Mouse (Mus musculus) 3T3-L1 (cell line): ENCODE data around the gene Trim28.

Source experiments
- DNase-seq: peaks from one replicate; pipeline ENCODE4 v3.0.0-alpha.2; 2015; ENCODE audit warnings: low read depth, low spot score

The Trim28 gene

DNA sequence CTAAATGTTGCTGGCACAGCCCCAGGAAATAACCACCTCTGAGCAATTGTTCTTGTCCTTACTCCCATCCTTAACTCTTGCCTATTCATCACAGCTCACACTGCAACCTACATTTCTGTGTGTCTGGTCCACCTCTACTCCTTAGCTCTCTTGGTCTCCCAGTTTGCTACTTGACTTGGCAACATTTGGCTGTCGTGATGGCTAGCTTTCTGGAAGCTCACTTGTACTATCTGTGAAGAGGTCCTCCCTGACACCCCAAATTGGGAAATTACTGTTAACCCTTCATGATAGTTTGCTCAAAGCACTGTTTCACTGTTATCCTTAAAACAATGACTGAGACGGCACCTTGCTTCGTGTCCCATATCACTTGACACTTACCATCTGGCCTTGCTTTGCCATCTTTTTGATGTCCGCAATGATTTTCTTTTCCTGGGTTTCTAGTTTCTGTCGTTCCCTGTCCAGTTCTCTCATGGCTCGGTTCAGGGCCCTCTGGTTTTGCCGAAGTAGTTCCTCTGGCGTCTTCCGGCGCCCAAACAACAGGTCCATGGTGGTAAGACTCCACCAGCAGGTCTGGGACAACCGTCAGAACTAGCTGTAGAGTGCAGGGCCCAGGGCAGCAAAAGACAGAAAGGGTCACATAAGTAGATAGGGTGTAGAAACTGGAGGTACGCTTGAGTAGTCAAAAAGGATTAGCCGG, 34.7 kb downstream of the Trim28 start:
- no peak for DNase-seq

GRCm38 (mm10) chr7:13034148-13034977, 35.4 kb downstream of the Trim28 start, which contains the start of gene Chmp2a:
TSS of gene Chmp2a (minus strand) at chr7:13034807.
- peak; percentile 94 for DNase-seq

GRCm38 (mm10) chr7:13035211-13035855, 36.4 kb downstream of the Trim28 start:
- DNase-seq = no peak

DNA sequence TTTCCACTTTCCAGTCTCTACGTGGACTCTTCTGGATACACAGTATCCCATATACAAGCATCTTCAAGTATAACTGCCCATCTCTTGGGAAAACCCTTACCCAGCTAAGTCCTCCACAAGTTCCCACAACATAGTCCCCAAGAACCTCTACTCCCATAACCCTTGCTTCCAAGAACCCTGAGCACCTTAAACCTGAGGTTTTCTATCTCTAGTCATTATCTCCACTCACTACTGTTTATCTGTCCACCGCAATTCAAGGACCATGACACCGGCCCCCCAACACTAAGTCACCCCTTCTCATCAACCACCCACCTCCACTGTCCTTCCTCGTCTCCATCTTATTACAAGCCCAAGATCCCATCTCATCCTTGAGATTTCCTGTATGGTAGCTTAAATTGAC, 37.9 kb downstream of the Trim28 start:
- no peak for DNase-seq

DNA sequence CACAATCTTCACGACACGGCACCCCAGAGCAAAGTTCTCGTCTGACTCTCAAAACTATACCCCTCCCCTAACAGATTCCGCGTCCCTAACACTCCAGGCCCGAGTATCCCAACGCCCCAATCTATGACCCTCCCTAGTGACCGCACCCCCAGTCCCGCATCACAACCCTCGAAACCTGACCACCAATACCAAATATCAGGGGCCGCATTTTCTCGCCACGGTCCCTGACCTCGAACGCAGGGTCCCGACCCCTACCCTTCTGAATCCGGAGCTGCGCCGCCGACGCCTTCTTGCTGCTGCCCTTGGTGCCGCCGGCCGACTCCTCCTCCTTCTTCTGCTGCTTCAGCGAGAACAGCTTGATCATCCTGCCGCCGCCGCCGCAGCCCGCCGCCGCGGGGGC, 38.5 kb downstream of the Trim28 start:
- DNase-seq = peak; percentile 35

- DNase-seq = peak; percentile 90
Measured at GRCm38 (mm10) chr7:13037901-13038555, 39.1 kb downstream of the Trim28 start, which contains the start of gene Ube2m. TSS of gene Ube2m (minus strand) at chr7:13038275.

DNA sequence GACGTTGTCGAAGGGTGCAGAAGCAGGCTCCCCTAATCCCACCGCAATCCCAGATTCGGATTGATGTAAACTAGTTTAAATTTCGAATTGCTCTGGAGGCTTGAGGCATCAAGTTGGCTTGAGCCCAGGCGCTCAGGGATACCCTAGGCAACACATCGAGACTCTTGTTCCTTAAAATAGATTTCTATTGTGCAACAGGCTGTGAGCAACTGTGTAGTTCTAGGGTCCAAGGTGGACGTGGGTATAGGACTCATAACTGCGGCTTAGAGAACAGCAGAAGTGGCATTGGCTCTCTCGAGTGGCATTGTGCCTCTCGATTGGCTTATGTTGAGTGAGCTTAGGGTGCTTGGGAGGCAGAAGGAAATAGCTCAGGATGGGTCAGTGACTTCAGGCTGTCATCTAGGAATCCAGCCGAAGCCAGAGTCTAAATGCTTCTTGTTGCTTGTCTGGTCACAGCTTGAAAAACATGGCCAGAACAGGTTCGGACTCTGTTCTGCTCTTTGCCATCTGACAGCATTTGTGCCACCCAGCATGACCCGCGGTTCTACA, 39.8 kb downstream of the Trim28 start:
- DNase-seq = peak; percentile 59

DNA sequence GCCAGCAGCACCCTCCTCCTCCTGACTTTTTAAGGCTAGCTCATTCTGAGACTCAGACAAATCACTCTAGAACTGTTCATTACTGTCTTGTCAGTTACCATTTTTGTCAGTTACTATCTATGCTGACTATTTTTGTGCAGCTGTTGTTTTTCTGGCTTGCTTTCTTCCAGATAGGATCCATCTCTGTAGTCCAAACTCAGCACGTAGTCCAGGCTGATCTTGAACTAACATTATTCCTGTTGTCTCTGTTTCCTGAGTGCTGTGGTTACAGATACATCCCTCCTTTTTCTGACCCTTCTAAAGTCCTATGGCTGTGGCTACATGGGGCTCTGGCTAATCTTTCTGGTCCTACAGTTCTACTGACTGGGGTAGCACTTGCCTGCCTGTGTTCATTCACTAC, 40.3 kb downstream of the Trim28 start:
- DNase-seq = no peak

GRCm38 (mm10) chr7:13041256-13041655, 42.3 kb downstream of the Trim28 start:
- DNase-seq = peak; percentile 28

DNA sequence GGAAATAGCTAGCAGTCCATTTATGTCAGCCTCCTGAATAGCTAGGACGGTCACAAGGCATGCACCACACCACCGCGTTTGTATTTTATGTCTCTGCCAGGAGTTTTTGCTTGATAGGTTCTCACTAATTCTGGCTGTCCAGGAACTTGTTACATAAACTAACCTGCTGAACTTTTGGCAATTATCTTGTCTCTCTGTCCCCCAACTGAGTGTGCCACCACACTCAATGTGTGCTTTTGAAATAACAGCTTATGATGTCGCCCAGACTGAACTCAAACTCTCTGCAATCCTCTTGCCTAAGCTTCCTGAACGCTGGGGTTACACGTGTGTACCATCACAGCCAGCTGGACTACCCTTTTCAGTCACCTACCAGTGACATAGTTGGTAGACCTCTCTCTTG, 43.6 kb downstream of the Trim28 start:
- DNase-seq = no peak

GRCm38 (mm10) chr7:13043120-13043444, 44.2 kb downstream of the Trim28 start:
- no peak for DNase-seq

DNA sequence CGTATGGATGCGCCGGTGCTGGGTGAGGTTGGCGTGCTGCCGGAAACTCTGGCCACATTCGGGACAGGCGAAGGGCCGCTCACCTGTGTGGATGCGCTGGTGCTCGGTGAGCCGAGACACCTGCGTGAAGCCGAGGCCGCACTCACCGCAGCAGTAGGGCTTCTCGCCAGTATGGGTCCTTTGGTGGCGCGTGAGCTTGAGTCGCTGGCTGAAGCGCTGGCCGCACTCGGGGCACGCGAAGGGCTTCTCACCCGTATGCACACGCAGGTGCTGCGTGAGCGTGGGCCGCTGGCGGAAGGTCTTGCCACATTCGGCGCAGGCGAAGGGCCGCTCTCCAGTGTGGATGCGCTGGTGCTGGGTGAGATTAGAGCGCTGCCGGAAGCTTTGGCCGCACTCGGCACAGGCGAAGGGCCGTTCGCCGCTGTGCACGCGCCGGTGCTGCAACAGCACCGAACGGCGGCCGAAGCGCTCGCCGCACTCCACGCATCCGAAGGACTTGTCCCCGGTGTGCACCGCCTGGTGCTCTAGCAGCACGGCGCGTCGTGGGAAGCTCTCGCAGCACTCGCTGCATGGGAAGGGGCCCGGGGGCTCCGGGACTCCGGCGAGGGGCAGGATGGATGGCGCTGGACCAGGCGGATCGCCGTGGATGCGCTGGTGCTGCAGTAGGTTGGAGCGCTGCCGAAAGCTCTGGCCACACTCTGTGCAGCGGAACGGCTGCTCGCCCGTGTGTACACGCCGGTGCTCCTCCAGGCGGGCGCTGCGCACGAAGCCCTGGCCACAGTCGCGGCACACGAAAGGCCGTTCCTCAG, 44.7 kb downstream of the Trim28 start:
- DNase-seq = no peak

- no peak for DNase-seq
Measured at GRCm38 (mm10) chr7:13044254-13044625, 45.3 kb downstream of the Trim28 start.

- DNase-seq = peak; percentile 81
Measured at GRCm38 (mm10) chr7:13046084-13046483, 47.2 kb downstream of the Trim28 start.

GRCm38 (mm10) chr7:13053001-13053400, 54.1 kb downstream of the Trim28 start:
- DNase-seq = no peak

GRCm38 (mm10) chr7:13053501-13053900, 54.6 kb downstream of the Trim28 start:
- no peak for DNase-seq

DNA sequence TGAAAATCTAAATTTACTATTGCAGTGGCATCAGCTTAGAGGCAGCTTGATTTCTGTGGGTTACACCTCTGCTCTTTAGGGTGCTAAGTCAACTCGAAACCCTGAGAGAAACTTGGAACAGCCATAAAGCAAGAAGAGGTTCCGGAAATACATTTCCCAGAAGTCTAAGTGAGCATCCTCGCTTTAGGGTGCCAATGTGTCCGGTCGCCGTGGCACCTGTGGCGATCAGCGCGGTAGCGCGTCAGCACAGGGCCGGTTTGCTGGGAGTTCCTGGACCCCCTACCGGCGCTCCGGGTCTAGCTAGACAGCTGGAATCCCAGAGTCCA, 55.0 kb downstream of the Trim28 start:
- no peak for DNase-seq

DNA sequence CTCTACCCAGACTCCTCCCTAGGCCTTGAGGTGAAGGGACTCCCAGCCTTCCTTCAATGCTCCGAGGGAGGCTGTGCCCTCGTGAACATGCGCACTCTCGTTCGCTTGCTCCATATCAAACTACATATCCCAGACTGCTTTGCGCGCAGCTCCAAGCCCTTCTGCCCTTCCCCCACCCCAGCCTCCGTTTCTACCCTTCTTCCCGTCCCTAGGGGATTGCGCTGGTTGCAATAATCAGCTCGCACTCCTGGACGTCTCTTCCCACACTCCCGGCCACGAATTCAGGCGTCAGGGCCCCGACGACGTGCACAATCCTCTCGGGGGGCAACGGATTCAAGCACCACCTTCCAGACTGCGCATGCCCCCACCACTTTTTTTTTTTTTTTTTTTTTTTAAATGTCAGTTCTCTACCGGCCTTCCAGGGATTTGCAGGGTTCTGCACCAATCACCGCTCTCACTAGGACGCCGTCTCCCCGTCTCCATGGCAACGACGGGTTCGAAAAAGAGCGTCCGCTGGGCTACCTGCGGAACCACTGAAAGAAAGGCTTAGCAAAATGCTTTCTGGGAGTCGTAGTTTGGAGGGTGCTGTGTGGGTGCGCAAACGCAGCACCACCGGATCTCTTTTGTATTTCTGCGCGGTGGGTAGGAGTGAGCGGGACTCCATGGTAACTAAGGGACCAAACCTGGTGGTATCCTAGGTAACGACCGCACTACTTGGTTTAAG, 55.5 kb downstream of the Trim28 start, which contains the start of gene Mzf1:
Gene Mzf1 (minus strand): TSS at position 478 of the 724 bp plus-strand sequence.
- peak; percentile 92 for DNase-seq

- no peak for DNase-seq
Measured at GRCm38 (mm10) chr7:13056913-13057700, 58.2 kb downstream of the Trim28 start.
